Mouse (Mus musculus) kidney, adult 11 months (tissue): ENCODE data around the gene Parvb.
"Not testable (repeated sequence)": the region's sequence is repeated elsewhere in the genome, so short reads cannot be mapped to it uniquely, and the experiment has no call there.

Source experiments
- DNase-seq: peaks from one replicate; pipeline ENCODE4 v3.0.0; 2022

Gene Parvb

DNA sequence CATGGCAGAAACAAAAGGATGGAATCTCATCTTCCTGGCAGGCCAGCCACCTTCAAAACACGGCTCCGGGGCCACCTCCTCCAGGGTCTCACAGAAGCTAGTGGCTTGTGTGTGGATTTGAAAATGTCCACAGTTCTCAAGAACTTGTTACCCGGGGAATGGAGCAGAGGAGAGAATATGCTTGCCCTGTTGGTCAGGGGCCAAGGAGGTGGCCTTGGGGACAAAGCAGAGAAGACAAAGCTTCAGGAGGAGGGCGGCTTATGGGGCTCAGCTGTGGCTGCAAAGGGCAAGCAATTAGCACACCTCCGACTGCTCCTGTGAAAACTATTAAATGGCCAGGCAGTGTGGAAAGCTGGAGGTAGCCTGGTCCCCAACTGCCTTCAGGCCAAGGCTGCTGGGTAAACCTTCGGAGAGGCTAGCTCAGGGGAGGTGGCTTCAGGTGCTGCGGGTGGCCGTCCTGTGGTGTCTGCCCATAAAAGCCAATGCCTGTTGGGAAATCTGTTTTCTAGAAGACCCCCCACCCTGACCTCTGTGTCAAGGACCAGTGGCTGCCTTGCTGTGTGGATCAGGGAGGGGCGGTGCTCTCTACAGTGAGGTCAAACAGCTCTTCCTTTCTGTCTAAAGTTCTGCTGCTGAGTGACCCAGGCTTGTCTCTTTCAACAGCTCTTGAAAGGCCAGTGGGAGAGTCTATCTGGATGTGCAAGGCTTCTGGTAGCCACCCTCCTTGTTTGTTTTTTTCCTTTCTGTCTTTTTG is 26.9 kb downstream of the Parvb start:
- DNase-seq, result no peak

DNA sequence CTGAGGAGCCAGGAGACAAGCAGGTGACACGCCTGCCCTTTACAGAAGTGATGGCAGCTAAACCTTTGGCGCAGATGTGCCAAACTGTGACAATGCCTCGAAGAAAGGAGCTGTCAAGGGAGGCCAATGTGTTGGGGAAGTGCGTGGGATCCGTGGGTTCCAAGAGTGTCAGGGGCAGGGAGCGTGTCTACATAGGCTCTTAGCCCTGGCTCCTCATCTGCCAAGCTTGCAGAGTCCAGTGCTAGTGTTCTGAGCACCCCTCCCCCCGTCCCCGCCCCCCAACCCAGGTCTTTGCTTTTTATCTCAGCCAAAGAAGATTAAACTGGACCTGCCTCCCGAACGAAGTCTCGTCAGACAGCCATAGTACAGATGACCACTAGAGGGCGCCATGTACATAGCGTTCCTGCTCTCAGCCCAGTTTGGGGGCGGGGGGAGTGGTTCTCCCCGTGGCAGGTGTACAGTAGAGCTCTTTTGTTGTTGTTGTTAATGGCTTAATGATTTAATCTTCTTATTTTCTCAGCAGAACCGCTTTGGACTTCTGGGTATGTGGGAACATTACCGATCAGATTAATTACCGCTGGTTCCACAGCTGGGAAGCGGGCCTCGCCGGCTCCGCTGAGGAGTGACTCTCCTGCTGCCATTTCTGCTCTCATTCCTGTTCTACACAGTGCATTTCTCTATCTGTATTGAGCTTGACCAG is 28.4 kb downstream of the Parvb start:
- peak; percentile 31 for DNase-seq

DNA sequence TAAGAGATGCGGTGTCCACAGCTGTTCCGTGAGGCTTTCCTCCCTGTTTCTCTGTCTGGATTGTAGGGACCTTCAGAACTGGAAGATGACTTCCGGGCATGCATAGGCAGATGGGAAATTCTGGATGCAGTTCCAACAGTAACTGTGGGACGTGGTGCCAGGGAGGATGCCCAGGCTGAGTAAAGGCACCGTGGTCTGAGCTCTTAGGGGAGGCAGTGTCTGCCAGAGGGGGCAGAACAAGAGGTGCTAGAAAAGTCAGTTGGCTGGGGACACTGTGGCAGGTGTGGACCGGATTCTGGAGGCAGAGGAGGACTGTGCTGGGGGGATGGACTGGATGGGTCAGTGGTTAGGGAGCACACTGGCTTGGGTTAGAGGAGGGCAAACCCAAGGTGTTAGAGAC is 30.8 kb downstream of the Parvb start:
- no peak for DNase-seq

DNA sequence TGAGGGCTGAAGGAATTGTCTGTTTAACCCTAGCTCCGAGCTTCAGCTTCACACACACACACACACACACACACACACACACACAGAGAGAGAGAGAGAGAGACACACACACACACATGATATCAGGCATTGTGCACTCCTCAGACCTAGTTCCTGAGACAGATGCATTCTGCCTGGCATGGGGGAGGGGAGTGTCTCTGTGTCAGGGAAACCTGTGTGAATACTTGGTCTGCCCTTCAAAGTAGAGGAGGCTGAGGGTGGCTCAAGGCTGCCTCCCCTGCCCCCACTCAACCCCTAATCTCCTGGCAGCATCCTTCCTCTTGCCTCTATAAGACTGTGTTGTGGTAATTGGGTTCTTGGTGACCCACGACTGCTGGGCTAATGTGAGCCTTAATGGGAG is 31.7 kb downstream of the Parvb start:
- no peak for DNase-seq

DNA sequence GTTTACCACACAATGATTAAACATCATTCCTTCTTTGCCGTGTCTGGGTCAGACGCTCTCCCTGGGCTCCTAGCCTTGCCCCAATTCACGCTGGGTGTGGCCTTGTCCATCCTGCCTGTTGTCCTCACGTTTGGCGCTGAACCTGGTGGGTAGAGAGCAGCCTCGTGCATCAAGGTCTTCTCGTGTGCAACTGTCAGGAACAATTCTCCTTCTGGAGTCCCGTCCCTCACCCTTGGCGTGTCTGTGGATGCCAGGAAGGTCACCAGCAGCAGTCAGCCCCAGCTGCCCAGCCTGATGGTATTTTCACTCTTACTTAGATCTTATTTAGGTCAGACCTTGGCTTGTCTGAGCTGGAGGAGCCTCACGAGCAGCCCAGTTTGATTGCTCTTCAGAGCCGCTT is 33.3 kb downstream of the Parvb start:
- DNase-seq, result no peak

DNA sequence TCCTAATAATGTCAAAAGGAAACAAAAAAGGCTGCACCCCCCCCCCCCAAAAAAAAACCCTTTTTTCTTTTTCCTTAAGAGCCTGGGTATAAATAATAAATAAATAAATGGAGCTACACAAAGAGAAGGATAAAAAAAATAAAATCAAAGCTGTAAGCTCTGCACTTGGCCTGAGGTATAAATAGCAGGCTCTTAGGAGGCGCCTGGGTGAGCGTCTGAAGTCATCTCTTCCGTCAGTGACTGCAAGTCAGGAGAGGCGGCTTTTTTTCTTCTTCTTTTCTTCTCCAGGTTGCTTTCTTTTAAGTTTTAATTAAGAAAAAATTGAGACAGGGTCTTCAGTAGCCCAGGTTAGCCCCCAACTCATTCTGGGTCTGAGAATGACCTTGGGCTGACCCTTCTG is 34.4 kb downstream of the Parvb start:
- no peak for DNase-seq

DNA sequence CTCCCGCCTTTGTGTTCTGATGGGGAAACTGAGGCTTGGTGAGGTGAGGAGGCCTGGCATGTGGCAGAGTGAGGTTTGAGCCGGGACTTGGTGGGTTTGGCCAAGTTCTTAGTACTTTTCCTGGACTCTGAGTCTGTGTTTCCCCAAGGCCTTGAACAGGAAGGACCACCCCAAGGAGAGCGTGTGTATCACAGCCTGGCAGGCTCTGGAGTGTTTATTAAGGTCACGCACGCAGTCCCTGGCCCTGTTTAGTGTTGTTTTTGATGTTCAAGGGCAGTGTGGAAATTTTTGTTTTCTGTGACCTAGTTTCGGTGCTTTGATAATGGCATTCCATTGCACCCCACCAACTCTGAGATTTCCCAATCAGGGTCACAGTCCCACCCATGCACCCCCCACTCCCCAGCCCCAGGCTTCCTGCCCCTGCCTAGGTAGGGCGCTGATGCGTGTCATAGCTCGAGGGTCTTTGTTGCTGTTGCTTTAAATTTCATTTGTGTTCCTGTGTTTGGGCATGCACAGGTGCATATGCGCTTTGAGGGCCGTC is 35.9 kb downstream of the Parvb start:
- DNase-seq, result no peak

DNA sequence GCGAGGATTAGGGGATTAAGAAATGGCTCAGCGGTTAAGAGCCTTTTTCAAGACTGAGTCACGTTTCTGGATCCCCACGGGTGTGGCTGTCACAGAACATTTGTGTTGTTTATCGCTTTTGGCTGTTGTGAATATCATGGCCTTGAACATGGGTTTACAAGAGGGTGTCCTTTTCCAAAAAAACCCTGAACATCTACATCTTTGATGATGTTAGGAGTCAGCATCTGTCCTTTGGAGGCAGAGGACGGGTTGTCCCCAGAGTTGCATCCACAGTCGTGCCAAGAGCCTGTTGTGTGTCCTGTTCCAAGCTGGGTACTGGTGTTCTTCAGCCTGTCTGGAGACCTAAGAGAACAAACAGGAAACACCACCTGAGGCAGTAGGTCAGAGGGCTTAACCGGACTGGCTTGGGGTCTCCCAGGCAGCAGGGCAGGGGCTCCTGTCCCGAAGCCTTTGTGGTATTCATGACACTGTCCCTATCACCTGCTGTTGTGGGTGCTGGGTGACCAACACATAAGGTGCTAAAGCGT is 37.3 kb downstream of the Parvb start:
- DNase-seq, result no peak

DNA sequence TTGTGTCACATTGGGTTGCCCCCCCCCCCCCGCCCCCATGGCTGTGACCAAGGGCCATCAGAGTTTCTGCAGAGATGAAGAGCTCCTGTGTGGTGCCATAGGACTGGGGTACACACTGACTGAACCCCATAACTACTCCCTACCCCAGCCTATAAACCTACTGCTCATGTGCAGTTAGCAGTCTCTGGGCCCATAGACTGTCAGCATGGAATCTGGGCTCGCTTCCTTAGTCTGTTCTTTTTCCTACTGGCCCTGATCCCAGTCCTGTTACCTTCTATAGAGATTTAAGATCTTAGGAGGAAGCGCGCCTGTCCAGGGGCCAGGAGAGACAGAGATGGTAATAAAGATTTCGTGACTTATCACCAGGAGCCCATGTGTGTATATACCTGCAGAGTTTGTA is 38.2 kb downstream of the Parvb start:
- no peak for DNase-seq

DNA sequence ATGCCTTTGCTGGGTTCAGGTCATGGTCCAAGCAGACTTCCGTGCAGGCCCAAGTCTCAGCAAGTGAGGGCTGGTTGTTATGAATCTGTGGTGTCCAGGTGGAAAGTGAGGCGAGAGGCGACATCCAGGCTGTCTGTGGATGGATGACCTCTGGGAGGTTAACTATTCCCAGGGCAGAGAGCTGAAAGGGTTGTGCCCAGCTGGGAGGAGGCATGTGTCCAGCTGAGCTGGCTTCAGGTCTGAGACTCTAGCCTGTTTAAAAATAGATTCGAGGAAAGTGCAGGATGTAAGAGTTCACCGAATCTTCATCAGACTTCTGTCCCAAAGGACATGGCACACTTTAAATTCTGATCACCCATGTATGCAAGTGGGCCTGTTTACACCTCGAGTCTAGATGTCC is 38.6 kb downstream of the Parvb start:
- peak; percentile 17 for DNase-seq

DNA sequence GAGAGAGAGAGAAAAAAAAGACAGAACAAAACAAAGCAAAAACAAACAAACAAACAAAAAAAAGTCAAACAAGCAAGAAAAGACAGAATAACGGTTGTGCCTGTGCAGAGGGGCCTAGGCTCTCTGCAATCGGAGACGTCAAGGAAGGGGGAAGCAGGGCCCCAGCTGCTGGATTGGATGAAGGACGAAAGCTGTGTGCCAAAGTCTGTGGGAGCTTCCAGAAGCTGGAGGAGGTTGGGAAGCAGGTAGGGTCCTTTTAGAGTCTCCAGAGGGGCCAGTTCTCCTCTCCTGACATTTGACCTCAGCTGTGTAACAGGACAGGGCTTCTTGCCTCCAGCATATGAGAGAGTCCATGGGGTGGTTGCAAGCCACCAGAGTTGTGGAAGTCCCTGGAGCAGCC is 44.2 kb downstream of the Parvb start:
- no peak for DNase-seq

DNA sequence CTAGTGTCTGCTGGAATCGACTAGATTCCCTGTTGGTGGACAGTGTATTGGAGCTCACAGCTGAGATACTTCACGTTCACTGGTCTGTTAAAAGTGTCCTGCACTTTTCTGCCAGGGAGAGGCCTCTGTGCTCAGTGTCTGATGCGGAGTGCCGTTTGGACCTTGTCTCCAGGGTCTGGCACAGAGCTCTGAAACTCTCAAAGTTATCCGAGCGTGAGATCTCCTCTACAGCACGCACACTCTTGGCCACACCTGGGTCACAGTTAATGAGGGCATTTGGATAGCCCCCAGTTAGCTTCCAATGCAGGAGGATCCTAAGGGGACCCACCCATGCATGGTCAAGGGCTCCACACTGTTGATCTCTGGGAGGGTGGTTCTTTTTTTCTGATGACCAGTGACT is 46.2 kb downstream of the Parvb start:
- DNase-seq, result peak; percentile 77

DNA sequence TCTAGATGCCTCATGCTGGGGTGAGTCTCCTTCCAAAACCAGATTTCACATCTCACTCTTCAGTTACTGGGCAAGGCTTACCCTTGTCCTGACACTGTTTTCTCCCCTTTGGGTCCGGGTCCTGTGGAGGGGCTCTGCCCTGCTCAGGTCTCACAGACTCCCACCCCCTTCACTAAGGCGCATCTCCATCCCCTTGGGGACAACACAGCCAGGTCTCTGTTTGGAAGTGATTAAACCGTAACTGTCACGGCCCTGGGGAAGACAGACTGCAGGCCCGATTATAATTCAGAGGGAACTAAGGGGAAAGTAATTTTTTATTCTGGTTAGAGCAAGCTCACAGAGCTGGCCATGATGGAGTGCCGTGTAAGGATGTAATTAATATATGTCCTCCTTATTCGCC is 46.8 kb downstream of the Parvb start:
- no peak for DNase-seq

DNA sequence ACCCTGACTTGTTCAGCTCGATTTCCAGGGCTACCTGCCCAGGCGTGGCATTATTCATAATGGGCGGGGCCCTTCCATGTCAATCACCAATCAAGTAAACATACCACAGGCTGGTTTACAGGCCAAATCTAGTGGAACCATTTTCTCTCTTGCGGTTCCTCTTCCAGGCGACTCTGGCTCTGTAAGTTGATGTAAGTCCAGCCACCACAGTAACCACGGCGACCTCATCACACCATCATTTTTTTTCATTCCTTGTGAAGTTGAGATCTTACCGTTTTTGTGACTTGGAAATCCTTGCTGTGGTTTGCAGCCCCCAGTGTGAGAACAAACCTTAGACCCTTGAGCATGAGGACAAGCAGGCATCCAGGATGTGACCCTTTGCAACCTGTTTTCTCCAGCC is 48.5 kb downstream of the Parvb start:
- no peak for DNase-seq

DNA sequence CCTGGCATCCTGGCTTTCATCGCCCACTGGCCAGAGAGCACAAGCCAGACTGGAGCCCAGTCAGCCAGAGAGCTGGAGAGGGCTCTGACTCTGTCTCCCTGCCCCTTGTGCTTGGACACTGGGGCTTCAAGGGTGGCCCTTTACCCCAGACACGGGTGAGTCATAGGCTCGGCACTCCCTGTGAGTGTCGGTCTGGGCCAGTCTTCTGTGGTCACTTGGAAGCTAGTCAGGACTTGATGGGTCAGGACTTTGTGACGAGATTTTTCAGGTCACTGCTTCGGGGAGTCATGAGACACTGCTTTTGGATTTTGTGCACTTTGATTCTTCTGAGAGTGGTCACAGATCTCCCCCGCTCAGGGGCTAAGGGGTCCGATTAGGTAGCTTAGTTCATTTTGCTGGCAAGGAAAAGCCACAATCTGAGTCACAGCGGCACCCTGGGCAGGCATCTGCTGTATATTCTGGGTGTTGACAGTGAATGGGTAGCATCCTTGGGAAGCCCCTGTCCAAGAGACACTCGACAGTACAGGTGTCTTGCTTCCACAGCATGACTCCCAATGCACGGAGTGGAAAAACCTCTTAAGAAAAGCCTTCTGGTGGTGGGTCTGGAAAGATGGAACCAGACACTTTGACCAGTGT is 49.0 kb downstream of the Parvb start:
- DNase-seq, result peak; percentile 44

DNA sequence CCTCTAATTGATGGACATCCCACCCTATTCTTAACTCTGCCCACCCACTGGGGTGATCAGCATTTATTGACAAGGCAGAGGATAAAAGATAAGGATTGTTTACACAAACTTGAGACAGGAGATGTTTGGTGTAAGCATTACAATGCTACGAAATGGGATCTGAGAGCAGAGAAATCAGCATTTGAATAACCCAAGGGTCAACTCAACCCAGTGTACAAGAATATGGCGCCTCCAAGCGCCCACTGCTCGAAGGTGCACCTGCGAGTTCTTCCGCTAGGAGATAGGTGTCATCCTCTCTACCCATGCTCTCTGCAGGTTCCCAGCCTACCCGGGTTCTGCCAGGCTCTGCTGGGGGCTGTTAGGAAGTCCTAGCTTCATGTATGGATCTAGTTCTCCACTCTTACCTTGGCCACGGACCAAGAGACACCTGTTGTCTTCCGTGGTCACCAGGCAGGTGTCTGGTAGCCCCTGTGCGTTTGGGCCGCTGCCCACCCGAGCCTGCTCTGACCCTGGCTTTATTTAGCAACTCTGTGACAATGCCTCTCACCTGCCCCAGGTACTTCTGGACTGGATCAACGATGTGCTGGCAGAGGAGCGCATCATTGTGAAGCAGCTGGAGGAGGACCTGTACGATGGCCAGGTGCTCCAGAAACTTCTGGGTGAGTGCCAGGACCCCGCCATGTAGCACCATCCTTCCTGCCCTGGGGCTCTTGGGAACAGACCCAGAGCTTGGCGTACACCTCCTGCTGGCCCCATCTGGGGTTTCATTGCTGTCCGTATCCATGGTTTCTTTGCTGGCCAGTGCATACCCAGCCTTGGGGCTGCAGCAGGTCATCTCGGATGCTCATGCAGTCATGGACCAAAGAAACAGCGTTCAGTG is 50.6 kb downstream of the Parvb start:
- DNase-seq, result no peak

DNA sequence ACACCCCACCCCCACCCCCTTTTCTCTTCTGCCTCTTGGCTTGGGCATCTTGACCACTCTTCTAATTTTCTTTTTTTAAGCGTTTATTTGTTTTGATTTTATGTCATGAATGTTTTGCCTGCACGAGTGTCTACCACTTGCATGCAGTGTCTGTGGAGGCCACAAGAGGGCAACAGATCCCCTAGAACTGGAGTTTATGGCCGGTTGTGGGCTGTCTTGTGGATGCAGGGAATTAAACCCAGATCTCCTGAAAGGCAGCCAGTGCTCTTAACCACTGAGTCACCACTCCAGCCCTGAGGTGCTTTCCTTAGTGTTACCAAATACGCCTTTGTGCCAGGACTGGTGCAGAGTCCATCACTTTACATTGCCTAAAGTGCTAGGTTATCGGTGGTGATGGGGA is 52.2 kb downstream of the Parvb start:
- DNase-seq, result no peak

DNA sequence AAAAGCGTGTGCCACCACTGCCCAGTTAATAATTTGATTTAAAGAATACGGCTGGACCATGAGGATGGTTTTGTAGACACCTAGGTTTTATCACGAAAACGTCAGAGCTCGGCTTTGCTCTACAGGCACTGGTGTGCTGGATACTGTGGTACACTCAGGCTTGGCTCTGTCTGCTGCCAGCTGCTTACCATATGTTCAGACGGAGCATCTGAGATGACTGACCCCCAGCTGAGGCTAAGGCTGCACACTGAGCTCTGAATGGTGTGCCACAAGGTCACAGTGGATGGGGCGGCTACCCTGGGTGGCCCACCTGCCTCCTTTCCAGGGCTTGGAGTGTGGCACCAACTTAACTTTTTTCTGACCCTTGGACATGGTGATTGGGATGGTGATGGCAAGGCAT is 53.6 kb downstream of the Parvb start:
- no peak for DNase-seq

DNA sequence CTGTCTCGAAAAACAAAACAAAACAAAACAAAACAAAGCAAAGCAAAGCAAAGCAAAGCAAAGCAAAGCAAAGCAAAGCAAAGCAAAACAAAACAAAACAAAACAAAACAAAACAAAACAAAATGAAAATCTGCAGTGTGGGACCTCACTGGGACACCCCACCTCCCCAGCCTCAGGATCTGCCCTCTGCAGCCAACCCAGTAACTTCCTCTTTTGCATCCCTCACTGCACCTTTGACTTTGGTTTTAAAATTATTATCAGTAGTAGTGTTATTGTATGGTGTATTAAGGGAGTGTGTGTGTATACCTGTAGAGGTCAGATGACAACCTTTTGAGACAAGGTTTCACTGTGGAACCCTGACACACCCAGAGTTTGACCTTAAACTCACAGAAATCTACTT is 57.1 kb downstream of the Parvb start:
- DNase-seq, result not testable (repeated sequence)

DNA sequence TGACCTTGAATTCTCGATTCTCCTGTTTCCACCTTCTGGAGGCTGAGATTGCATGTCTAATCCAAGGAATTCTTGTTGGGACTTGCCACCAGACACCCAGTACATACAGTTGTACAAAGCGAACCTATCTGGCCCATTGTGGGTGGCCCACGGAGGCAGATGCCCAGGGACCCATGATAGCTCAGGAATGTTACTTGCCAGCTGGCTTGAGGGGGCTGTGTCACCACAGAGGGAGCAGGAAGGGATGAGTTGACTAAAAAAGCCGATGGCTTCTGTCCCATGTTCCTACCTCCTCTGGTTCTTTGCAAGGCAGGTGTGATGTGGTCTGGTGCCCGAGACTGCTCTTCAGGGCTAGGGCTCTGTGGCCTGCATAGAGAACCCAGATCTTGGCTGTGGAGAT is 59.3 kb downstream of the Parvb start:
- no peak for DNase-seq

DNA sequence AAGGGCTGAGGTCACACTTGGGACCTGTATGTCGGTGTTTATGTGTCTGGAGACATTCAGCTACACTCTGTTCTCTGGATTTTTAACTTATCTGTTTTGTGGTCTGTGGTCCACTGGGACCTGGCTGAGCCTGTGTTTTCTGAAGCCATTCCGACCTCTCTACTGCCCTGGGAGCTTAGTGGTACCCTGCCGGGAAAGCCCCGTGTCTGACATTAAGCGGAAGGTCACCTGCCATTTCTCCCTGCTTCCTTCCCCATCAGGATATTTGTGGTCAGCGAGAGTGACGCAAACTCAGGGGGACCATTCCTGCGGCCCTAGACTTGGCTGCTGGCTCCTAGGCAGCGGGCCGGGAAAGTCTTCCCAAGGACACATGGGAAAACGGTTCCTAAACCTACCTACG is 61.7 kb downstream of the Parvb start:
- DNase-seq, result no peak

DNA sequence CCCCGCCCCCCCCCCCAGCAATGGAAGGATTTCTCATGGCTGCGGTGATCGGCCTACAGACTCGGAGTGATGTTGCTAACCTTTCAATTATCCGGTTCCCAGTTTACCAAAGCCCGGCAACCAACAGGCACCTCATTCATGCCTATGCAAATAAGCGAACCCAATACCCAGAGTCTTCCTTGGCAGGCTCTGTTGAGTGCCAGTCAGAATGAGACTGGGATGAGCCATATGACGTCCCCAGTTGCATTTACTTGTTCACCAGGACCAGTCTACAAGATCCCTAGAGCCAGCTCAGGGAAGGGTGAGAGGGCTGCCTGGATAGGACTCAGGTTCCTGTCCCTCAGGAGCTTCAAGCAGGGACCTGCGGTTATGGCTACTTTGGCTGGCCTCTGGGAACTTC is 62.5 kb downstream of the Parvb start:
- no peak for DNase-seq

DNA sequence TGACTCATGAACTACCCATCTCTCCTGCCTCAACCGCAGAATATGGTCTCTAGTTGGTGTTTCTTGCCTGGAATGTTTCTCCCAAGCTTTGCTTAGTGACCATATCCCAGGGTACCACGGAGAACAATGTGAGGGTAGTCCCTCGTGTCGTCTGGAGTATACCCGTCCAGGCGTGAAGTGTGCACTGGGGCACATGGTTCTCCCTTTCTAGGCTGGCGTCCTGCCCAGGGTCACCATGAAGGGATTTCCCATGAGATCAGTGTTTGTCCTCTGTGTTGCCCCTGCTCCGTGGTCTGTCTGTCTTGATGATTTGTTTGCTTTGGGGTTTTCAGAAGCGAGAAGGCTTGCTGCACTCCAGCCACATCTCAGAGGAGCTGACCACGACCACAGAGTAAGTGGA is 63.4 kb downstream of the Parvb start:
- no peak for DNase-seq
